Mouse (Mus musculus): ENCODE measurements at regions not wholly inside any gene's neighbourhood (a gene's known extent, or its start where the extent isn't known, plus 50 kb on each side); places are given as distances from the start of the nearest gene placed in this dataset.

DNA sequence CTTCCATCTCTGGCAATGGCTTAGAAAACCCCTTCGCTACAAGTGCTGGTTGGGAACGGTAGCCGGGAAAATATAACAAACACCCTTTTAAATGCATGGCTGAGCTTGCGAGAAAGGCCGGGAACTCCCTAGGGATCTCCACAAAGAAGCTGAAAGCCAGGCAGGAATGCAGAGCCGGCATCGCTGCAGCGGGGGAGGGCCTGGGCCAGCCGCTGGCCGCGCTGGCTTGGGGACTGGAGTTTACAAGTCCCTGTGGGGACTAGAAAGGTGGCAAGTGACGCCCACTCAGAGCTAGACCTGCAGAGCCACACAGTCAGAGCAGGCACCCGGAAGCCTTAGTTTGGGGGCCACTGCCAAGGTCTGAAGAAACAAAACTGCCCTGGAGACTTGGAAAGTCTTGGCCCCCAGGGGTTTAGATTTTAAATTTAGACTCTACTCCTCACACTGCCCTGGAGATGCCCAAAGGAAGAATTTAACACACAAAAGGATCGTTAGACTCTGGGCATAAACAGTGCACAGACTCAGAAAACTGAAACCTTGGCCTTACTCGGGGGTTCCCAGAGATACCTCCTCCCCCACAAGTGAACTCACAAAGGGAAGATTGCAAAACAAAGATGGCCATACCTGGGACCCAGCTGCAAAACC, 59.4 kb downstream of the 1700001O22Rik start:
- Histone ChIP-seq H3K36me3 (0 out of 2 replicates have a peak, but pooled peaks cover 3% of the 10 kb centered on the region), H3K27me3 (ENCODE audit: low read depth, poor library complexity, severe bottlenecking) (no peaks in the 10 kb centered on the region), H3K9me3 (replicated peaks) (peaks cover 10% of the 10 kb centered on the region), H3K4me3 (peak overlapping the region; percentile 23; the same call in 1 of the 2 replicates), H3K4me1 (peaks cover 27% of the 10 kb centered on the region), H3K27ac (replicated peaks) (peak overlapping the region; percentile 91)
- WGBS, result 5% methylated on average over 15 of the region's 15 CpGs
- DNase-seq (ENCODE audit: low spot score), result peak; percentile 86

DNA sequence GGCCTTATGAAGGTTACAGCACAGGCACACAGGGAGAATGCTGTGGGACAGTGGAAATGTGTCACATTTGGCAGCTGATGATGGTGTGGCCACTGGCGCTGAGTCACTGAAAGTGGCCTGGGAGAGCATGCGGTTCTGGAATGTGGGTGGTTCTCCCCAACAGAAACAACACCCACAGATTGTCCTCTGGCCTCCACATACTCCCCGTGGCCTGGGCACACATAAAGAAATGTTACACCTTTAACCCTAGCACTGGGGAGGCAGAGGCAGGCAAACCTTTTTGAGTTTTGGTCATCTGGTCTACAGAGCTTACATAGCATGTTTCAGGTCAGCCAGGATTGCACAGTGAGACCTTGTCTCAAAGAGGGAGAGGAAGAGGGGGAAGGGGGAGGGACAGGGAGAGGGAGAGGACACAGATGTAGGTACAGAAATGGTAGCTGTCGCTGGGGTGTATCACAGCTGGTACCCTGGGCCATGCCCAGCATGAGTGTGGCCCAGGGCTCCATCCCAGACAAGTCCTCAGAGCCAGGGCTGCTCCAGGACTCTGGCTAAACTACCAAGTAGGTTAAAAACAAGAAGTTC, 60.1 kb downstream of the 1700001O22Rik start:
- Histone ChIP-seq H3K36me3 (0 out of 2 replicates have a peak, but pooled peaks cover 3% of the 10 kb centered on the region), H3K9me3 (replicated peaks) (peaks cover 10% of the 10 kb centered on the region), H3K27me3 (ENCODE audit: low read depth, poor library complexity, severe bottlenecking) (no peaks in the 10 kb centered on the region), H3K27ac (replicated peaks) (peak overlapping the region; percentile 91), H3K4me3 (no peak overlapping the region; the same call in 1 of the 2 replicates), H3K4me1 (peaks cover 27% of the 10 kb centered on the region)
- WGBS, result 28% methylated on average over 4 of the region's 4 CpGs
- peak; percentile 42 for DNase-seq (ENCODE audit: low spot score)

DNA sequence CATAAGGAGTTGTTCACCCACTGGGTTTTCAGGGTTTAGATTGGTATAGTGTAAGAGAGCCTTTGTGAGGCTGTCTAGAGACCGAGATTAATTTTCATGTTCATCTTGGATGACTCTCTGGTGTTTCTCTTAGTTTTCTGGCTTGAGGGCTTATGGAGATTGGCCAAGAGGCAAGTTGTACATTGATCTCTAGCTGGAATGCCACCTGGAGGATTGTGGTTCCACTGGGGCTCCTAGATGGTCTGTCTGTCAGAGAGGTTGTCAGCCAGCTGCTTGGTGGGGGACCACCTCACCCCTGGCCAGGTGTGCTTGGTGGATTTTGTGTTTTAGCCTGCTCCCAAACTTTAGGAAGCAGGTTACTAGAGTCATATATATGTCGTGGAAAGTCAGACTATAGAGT, 62.0 kb downstream of the 1700001O22Rik start:
- 94% methylated on average over 2 of the region's 2 CpGs for WGBS
- Histone ChIP-seq H3K27ac (replicated peaks) (peak overlapping the region; percentile 91; the same call in 1 of the 2 replicates), H3K4me1 (peaks cover 42% of the 10 kb centered on the region), H3K4me3 (no peak overlapping the region), H3K27me3 (ENCODE audit: low read depth, poor library complexity, severe bottlenecking) (no peaks in the 10 kb centered on the region), H3K9me3 (replicated peaks) (peaks cover 10% of the 10 kb centered on the region), H3K36me3 (0 out of 2 replicates have a peak, but pooled peaks cover 3% of the 10 kb centered on the region)
- DNase-seq (ENCODE audit: low spot score), result no peak

DNA sequence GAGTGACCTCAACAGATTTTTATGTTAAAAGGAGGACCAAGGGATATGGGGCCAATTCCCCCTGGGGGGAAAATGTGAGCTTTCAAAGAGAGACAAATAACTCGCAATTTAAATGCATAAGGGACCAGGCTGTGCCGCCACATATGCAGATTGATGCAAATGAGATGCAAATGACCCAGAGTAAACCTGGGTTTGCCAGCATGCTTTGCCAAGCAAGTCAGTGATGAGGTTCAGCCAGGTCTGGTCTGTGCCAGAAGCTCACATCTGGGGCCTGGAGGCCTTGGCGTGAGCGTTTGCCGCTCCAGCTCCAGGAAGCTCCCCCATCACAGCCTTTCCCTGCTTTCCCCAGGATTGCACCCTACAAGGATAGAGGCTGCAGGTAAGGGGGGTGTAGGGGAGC, 65.7 kb downstream of the 1700001O22Rik start:
- H3K9me3 ChIP-seq (replicated peaks), result no peaks in the 10 kb centered on the region
- no peak for DNase-seq (ENCODE audit: low spot score)
- no peak overlapping the region for H3K4me3 ChIP-seq
- peak overlapping the region; percentile 57 for H3K27ac ChIP-seq (replicated peaks)
- peaks cover 37% of the 10 kb centered on the region for H3K4me1 ChIP-seq
- no peaks in the 10 kb centered on the region for H3K36me3 ChIP-seq
- H3K27me3 ChIP-seq (ENCODE audit: low read depth, poor library complexity, severe bottlenecking), result no peaks in the 10 kb centered on the region
- 68% methylated on average over 5 of the region's 5 CpGs for WGBS

DNA sequence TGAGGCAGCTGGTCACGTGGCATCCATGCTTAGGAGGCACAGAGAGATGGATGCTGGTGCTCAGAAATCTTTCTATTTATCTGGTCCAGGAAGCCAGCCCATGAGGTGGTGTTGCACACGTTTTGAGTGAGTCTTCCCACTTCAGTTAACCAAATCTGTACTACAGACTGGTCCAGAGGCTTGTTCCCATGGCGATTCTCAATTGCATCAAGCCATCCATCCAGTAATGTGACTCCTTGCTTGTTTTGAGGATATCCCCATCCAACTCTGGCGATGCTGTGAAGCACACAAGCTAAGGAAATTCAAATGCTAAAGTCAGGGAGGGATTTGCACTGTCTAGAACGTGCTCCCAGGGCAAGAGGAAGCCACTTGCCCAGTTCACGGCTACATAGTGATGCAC, 66.8 kb downstream of the 1700001O22Rik start:
- 52% methylated on average over 6 of the region's 6 CpGs for WGBS
- H3K36me3 ChIP-seq, result no peaks in the 10 kb centered on the region
- H3K9me3 ChIP-seq (replicated peaks), result peaks cover 7% of the 10 kb centered on the region
- no peaks in the 10 kb centered on the region for H3K27me3 ChIP-seq (ENCODE audit: low read depth, poor library complexity, severe bottlenecking)
- DNase-seq (ENCODE audit: low spot score), result no peak
- peaks cover 33% of the 10 kb centered on the region for H3K4me1 ChIP-seq
- H3K4me3 ChIP-seq, result no peak overlapping the region
- H3K27ac ChIP-seq (replicated peaks), result peak overlapping the region; percentile 60

DNA sequence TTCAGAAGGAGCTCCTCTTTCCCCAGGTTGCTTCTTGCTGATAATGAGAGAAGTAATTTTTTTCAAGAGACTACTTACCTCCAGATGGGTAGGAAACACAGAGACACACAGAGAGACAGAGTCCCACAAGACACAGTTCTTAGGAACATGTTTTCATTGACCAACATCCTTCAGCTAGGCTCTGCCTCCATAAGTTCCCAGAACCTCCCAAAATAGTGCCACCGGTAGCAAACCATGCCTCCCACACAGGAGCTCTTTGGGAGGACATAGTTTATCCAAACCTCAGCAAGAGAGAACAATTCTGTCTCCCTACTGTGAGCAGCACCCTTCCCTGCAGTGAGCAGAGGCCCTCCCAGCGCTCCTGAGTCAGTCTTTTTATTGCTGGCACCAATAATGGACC, 67.2 kb downstream of the 1700001O22Rik start:
- H3K4me1 ChIP-seq, result peaks cover 33% of the 10 kb centered on the region
- no peak for DNase-seq (ENCODE audit: low spot score)
- no peak overlapping the region for H3K4me3 ChIP-seq
- H3K27me3 ChIP-seq (ENCODE audit: low read depth, poor library complexity, severe bottlenecking), result no peaks in the 10 kb centered on the region
- WGBS, result 42% methylated on average over 2 of the region's 2 CpGs
- peaks cover 7% of the 10 kb centered on the region for H3K9me3 ChIP-seq (replicated peaks)
- peak overlapping the region; percentile 60 for H3K27ac ChIP-seq (replicated peaks)
- no peaks in the 10 kb centered on the region for H3K36me3 ChIP-seq

DNA sequence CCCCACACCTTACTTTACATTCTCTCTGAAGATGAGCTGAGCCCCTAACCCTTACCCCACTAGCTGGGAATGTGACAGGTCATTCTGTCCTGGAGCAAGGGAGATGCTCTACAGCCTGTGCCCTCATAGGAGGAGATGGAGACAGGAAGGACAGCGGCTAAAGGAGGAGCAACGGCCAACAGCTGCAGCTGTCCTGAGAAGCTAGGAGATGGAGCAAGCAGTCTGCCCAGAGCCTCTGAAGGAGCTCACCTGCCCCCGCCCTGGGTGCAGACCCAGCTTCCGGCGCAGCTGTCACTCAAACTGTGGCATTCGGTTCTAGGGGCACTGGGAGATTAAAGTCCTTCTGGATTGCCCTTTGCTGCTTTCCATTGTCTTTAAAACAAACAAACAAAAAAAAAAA, 69.6 kb downstream of the 1700001O22Rik start:
- H3K27me3 ChIP-seq (ENCODE audit: low read depth, poor library complexity, severe bottlenecking), result no peaks in the 10 kb centered on the region
- H3K4me3 ChIP-seq, result no peak overlapping the region
- H3K27ac ChIP-seq (replicated peaks), result peak overlapping the region; percentile 70
- no peak for DNase-seq (ENCODE audit: low spot score)
- peaks cover 33% of the 10 kb centered on the region for H3K4me1 ChIP-seq
- H3K9me3 ChIP-seq (replicated peaks), result peaks cover 7% of the 10 kb centered on the region
- WGBS, result 29% methylated on average over 6 of the region's 6 CpGs
- H3K36me3 ChIP-seq, result no peaks in the 10 kb centered on the region

DNA sequence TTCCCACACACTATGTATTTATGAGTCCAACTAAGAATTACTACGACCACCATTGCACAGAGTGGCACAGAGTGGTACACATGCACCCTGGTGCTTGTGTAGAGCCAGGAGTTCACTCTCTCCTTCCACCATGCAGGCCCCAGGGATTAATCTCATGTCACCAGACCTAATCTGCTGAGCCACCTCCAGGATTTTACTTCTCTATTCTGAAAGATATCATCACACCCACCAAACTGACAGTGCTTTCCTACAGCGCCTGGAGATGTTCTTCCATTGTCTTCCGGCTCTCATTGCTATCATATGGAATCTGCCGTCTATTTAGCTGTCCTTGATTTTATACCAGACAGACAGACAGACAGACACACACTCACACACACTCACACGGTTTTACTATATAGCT, 71.6 kb downstream of the 1700001O22Rik start:
- Histone ChIP-seq H3K4me3 (no peak overlapping the region), H3K4me1 (peaks cover 23% of the 10 kb centered on the region), H3K9me3 (replicated peaks) (peaks cover 7% of the 10 kb centered on the region), H3K27ac (replicated peaks) (no peak overlapping the region), H3K36me3 (no peaks in the 10 kb centered on the region), H3K27me3 (ENCODE audit: low read depth, poor library complexity, severe bottlenecking) (no peaks in the 10 kb centered on the region)
- 87% methylated on average over 5 of the region's 5 CpGs for WGBS
- no peak for DNase-seq (ENCODE audit: low spot score)

DNA sequence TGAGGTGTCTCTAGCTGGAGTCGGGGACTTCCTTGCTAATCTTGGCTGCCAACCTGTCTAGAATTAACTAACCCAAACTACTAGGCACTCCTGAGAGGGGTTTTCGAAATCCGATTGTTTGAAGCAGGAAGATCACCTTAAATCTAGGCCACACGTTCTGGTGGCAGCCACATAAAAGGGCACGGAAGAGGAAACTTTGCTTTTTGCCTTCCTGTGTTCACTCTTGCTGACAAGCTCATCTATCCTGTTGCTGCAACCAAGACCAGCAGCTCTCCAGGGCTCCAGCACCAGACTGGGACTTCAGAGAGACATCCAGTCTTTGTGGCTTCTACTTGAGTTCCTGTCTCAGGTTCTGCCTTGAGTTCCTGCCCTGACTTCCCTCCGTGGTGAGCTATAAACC, 75.5 kb downstream of the 1700001O22Rik start:
- Histone ChIP-seq H3K27ac (replicated peaks) (peak overlapping the region; percentile 49), H3K9me3 (replicated peaks) (peaks cover 7% of the 10 kb centered on the region), H3K4me3 (no peak overlapping the region), H3K27me3 (ENCODE audit: low read depth, poor library complexity, severe bottlenecking) (no peaks in the 10 kb centered on the region; the same call in 1 of the 2 replicates), H3K4me1 (peaks cover 39% of the 10 kb centered on the region), H3K36me3 (no peaks in the 10 kb centered on the region)
- WGBS, result 90% methylated on average over 6 of the region's 6 CpGs
- DNase-seq (ENCODE audit: low spot score), result no peak

DNA sequence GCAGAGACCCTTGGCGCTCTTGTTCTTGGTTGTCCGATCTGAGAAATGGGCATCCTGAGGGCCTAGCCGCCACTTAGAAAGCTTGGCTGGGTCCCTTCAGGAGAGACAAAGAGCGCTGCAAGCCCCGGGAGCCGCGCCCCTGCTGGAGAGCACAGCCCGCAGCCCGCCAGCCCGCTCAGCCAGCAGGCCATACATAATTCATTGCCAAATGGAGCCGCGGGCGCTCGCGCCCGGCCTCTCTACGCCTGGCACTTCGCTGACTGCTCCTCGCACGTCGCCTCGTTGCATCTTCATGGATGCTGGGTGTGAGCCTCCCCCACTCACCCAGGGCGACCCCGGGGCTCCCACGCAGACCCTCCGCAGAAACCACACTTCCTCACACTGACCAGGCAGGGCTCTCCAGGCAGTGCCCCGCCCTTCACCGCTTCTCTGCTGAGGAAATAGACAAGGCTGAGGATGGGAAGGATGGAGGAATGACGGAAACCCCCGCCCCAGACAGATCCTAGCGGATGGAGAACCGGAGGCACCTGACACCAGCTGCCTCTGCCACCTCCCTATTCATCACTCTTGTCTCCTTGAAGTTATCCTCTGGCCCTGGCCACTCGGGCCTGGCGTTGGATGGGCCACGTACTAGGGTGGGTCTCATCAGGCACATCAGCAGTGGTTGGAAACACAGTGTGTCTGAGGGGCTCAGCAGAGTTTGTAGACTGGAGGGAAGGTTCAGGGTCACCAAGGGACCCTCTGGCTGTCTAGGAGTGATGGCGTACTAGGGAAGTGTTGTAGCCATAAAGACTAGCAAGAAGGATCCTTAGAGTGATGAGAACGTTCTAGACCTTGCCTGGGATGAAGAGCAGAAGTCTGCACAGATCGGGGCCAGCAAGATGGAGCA, 77.6 kb downstream of the 1700001O22Rik start:
- Histone ChIP-seq H3K36me3 (no peaks in the 10 kb centered on the region), H3K9me3 (replicated peaks) (no peaks in the 10 kb centered on the region), H3K27me3 (ENCODE audit: low read depth, poor library complexity, severe bottlenecking) (no peaks in the 10 kb centered on the region; the same call in 1 of the 2 replicates), H3K4me1 (peaks cover 60% of the 10 kb centered on the region), H3K27ac (replicated peaks) (peak overlapping the region; percentile 100), H3K4me3 (peak overlapping the region; percentile 47)
- peak; percentile 85 for DNase-seq (ENCODE audit: low spot score)
- WGBS, result 16% methylated on average over 38 of the region's 38 CpGs

DNA sequence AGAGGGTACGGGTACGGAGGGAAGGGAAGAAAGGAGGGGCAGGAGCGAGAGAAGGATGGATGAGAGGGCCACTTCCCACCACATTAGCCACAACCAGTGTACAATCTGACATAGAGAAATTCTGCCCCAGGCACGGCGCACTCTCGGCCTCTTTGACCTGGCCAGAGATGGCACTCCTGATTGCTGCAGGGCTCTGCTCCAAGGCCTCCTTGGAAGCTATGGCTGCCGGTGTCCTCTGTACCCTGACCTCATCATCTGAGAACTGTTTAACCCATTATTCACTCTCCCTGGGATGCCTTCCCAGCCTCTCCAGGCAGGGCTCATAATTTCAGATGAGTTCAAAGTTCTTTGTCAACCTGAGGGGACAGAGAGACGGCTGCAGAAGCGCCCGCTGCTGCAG, 78.3 kb downstream of the 1700001O22Rik start:
- Histone ChIP-seq H3K4me3 (peak overlapping the region; percentile 47), H3K27ac (replicated peaks) (peak overlapping the region; percentile 100), H3K9me3 (replicated peaks) (no peaks in the 10 kb centered on the region), H3K36me3 (no peaks in the 10 kb centered on the region), H3K4me1 (peaks cover 67% of the 10 kb centered on the region), H3K27me3 (ENCODE audit: low read depth, poor library complexity, severe bottlenecking) (no peaks in the 10 kb centered on the region; the same call in 1 of the 2 replicates)
- no peak for DNase-seq (ENCODE audit: low spot score)
- WGBS, result 45% methylated on average over 10 of the region's 10 CpGs

DNA sequence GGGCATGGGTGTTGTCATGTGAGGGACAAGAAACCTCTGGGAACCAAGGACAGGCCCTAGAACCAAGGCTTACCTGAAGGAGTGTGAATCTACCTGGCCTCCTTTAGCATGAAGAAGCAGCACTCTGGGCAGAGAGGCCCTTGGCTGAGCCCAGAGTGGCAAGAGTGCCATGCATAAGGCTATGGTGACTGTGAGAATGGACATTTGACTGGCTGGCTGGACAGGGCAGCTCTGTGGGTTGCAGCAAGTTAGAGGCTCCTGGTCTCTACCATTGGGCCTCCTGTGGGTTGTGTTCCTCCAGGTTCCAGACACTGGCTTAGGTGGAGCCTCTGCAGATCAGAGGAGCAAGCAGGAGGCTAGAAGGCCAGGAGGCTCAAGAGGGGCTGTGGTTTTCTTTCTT, 78.9 kb downstream of the 1700001O22Rik start:
- H3K27me3 ChIP-seq (ENCODE audit: low read depth, poor library complexity, severe bottlenecking), result no peaks in the 10 kb centered on the region; the same call in 1 of the 2 replicates
- H3K9me3 ChIP-seq (replicated peaks), result no peaks in the 10 kb centered on the region
- DNase-seq (ENCODE audit: low spot score), result no peak
- H3K36me3 ChIP-seq, result no peaks in the 10 kb centered on the region
- H3K27ac ChIP-seq (replicated peaks), result peak overlapping the region; percentile 100
- H3K4me3 ChIP-seq, result no peak overlapping the region
- H3K4me1 ChIP-seq, result peaks cover 74% of the 10 kb centered on the region
